Mouse (Mus musculus) heart, adult 2 months (tissue): ENCODE results near the gene Ipo11. TPM values are rescaled to one million over a fixed set of nuclear protein-coding genes. Genes with fewer than 3 reads are reported as not detected.

Experiments used
- DNase-seq, 2 experiments: peaks; one replicate each; pipeline ENCODE4 v3.0.0; 2021
- H3K27ac ChIP-seq: fragments of 200-600 bp; 2 replicates; pipeline ENCODE4 v1.8.1; 2022
- H3K27me3 ChIP-seq: fragments of 200-500 bp; 2 replicates; pipeline ENCODE4 v1.6.1; 2012; ENCODE audit warnings: mild to moderate bottlenecking, low read length, inconsistent platforms, mixed read lengths; ENCODE audit not compliant: control insufficient read depth, insufficient read depth
- H3K36me3 ChIP-seq: fragments of 200-500 bp; 2 replicates; pipeline ENCODE4 v1.6.1; 2012; ENCODE audit warnings: low read length, inconsistent platforms; ENCODE audit not compliant: control insufficient read depth, insufficient read depth
- H3K4me1 ChIP-seq: fragments of 200-500 bp; 2 replicates; pipeline ENCODE4 v1.6.1; 2011; ENCODE audit warnings: low read length; ENCODE audit not compliant: control insufficient read depth, insufficient read depth
- H3K4me3 ChIP-seq: fragments of 200-600 bp; 2 replicates; pipeline ENCODE4 v1.8.1; 2022
- H3K79me2 ChIP-seq: fragments of 200-500 bp; replicated peaks from 2 replicates; pipeline ENCODE4 v1.6.1; 2012; ENCODE audit warnings: mild to moderate bottlenecking, inconsistent platforms, low read length, moderate library complexity, mixed read lengths; ENCODE audit not compliant: control insufficient read depth, insufficient read depth
- H3K9ac ChIP-seq: fragments of 200-500 bp; 2 replicates; pipeline ENCODE4 v1.6.1; 2012; ENCODE audit warnings: low read depth, mild to moderate bottlenecking, control low read depth, inconsistent platforms, low read length, mixed read lengths
- CTCF ChIP-seq: fragments of 200-600 bp; IDR thresholded peaks from 2 replicates; pipeline ENCODE4 v1.8.1; 2022; ENCODE audit warnings: antibody characterized with exemption, mild to moderate bottlenecking, moderate library complexity
- EP300 ChIP-seq: fragments of 200-500 bp; IDR thresholded peaks from 2 replicates; pipeline ENCODE4 v1.6.1; 2011; ENCODE audit warnings: low read depth, low read length, control low read depth; ENCODE audit not compliant: insufficient read depth
- POLR2A ChIP-seq: fragments of 200-500 bp; IDR thresholded peaks from 2 replicates; pipeline ENCODE4 v1.6.1; 2011; ENCODE audit warnings: mild to moderate bottlenecking, low read depth, low read length, control low read depth; ENCODE audit not compliant: insufficient read depth
- WGBS: fragments of 180-500 bp; shearing (Covaris S2); methylation state at CpG from one replicate; pipeline ENCODE4 v1.1.7; 2018; 5-methylcytosine and 5-hydroxymethylcytosine counted together
- intact Hi-C: fragments of 180-260 bp; cut with DNase I; formaldehyde crosslinking; loops from one replicate; pipeline ENCODE4 v1.15.1; 2025
- polyA plus RNA-seq: library from polyadenylated mRNA; depleted of rRNA; stranded (reverse); fragments of >200 nt; gene quantifications from 2 replicates; pipeline ENCODE4 v1.2.3, GENCODE M21; 2012
- total RNA-seq, 2 experiments: library from RNA; stranded (reverse); gene quantifications; 2 replicates each; pipeline ENCODE4 v1.2.3; 2021

Gene Ipo11
- total and polyA plus RNA-seq, 3 experiments, result 15.7 to 27.3 (median 21.3) TPM

- H3K4me3 ChIP-seq, result no peak overlapping the region
- H3K9ac ChIP-seq, result no peak overlapping the region
- H3K36me3 ChIP-seq, result no peaks in the 10 kb centered on the region
- TF ChIP-seq CTCF (no peak), POLR2A (no peak)
- H3K27me3 ChIP-seq, result no peaks in the 10 kb centered on the region
- DNase-seq, result no peak
- intact Hi-C loops, result no loop called here
- 97% methylated on average over 2 of the region's 2 CpGs for WGBS
- no peaks in the 10 kb centered on the region for H3K4me1 ChIP-seq
- H3K27ac ChIP-seq, result no peak overlapping the region
- no peaks in the 10 kb centered on the region for H3K79me2 ChIP-seq
Observed at GRCm38 (mm10) chr13:106887364-106887763, 49.4 kb downstream of the Ipo11 start.

GRCm38 (mm10) chr13:106884249-106884648 lies 52.5 kb downstream of the Ipo11 start:
- no peaks in the 10 kb centered on the region for H3K36me3 ChIP-seq
- no peaks in the 10 kb centered on the region for H3K79me2 ChIP-seq
- TF ChIP-seq POLR2A (no peak), CTCF (no peak), EP300 (no peak)
- no peaks in the 10 kb centered on the region for H3K4me1 ChIP-seq
- H3K9ac ChIP-seq, result no peak overlapping the region
- WGBS, result 82% methylated on average over 4 of the region's 4 CpGs
- no peak overlapping the region for H3K4me3 ChIP-seq
- intact Hi-C loops, result loop anchor here (5.0 kb wide), 1 partner anchor 33 kb away; no protein-coding TSS in a partner anchor
- no peaks in the 10 kb centered on the region for H3K27me3 ChIP-seq
- no peak for DNase-seq
- no peak overlapping the region for H3K27ac ChIP-seq

- intact Hi-C loops, result no loop called here
- no peak overlapping the region for H3K9ac ChIP-seq
- DNase-seq, result no peak
- no peak overlapping the region for H3K27ac ChIP-seq
- H3K27me3 ChIP-seq, result no peaks in the 10 kb centered on the region
- no peaks in the 10 kb centered on the region for H3K79me2 ChIP-seq
- H3K4me3 ChIP-seq, result no peak overlapping the region
- no peaks in the 10 kb centered on the region for H3K36me3 ChIP-seq
- 92% methylated on average over 1 of the region's 1 CpGs for WGBS
- no peaks in the 10 kb centered on the region for H3K4me1 ChIP-seq
- no peak for TF ChIP-seq POLR2A
- peak; percentile 63 for TF ChIP-seq CTCF
- TF ChIP-seq EP300, result no peak
Observed at GRCm38 (mm10) chr13:106876278-106876677, 60.5 kb downstream of the Ipo11 start.

GRCm38 (mm10) chr13:106865547-106865946 lies 71.2 kb downstream of the Ipo11 start:
- no peaks in the 10 kb centered on the region for H3K27me3 ChIP-seq
- intact Hi-C loops, result no loop called here
- H3K9ac ChIP-seq, result no peak overlapping the region
- TF ChIP-seq CTCF, result no peak
- H3K4me3 ChIP-seq, result no peak overlapping the region
- H3K36me3 ChIP-seq, result no peaks in the 10 kb centered on the region
- WGBS, result 49% methylated on average over 2 of the region's 2 CpGs
- no peak overlapping the region for H3K27ac ChIP-seq
- H3K79me2 ChIP-seq, result no peaks in the 10 kb centered on the region
- DNase-seq, result no peak
- no peaks in the 10 kb centered on the region for H3K4me1 ChIP-seq

- Histone ChIP-seq H3K36me3 (no peaks in the 10 kb centered on the region), H3K79me2 (no peaks in the 10 kb centered on the region), H3K4me3 (no peak overlapping the region), H3K4me1 (no peaks in the 10 kb centered on the region), H3K27ac (no peak overlapping the region), H3K27me3 (no peaks in the 10 kb centered on the region), H3K9ac (no peak overlapping the region)
- WGBS, result 87% methylated on average over 5 of the region's 5 CpGs
- intact Hi-C loops, result no loop called here
- TF ChIP-seq POLR2A (no peak), CTCF (no peak), EP300 (no peak)
- no peak for DNase-seq
Observed at GRCm38 (mm10) chr13:106858779-106859178, 78.0 kb downstream of the Ipo11 start.

GRCm38 (mm10) chr13:106856556-106856955 lies 80.2 kb downstream of the Ipo11 start:
- intact Hi-C loops, result no loop called here
- Histone ChIP-seq H3K27ac (no peak overlapping the region), H3K4me1 (no peaks in the 10 kb centered on the region), H3K4me3 (no peak overlapping the region), H3K36me3 (no peaks in the 10 kb centered on the region), H3K27me3 (no peaks in the 10 kb centered on the region), H3K79me2 (no peaks in the 10 kb centered on the region), H3K9ac (no peak overlapping the region)
- WGBS, result 98% methylated on average over 3 of the region's 3 CpGs
- DNase-seq, result no peak
- no peak for TF ChIP-seq EP300
- no peak for TF ChIP-seq CTCF

GRCm38 (mm10) chr13:106847534-106847933 lies 89.2 kb downstream of the Ipo11 start:
- H3K9ac ChIP-seq, result no peak overlapping the region
- no peaks in the 10 kb centered on the region for H3K4me1 ChIP-seq
- no peaks in the 10 kb centered on the region for H3K79me2 ChIP-seq
- intact Hi-C loops, result no loop called here
- no peaks in the 10 kb centered on the region for H3K27me3 ChIP-seq
- TF ChIP-seq CTCF, result no peak
- no peak for TF ChIP-seq POLR2A
- TF ChIP-seq EP300, result no peak
- H3K27ac ChIP-seq, result no peak overlapping the region
- no peak for DNase-seq
- no peak overlapping the region for H3K4me3 ChIP-seq
- H3K36me3 ChIP-seq, result no peaks in the 10 kb centered on the region
